Mouse (Mus musculus) c-Kit-negative CD71-positive TER-119-positive erythroid progenitor cells, embryonic 14.5 days (primary cell): ENCODE data around the gene Ezh1.
"Not testable (repeated sequence)": the region's sequence is repeated elsewhere in the genome, so short reads cannot be mapped to it uniquely, and the experiment has no call there.

Experiments
- DNase-seq: peaks from one replicate; pipeline ENCODE4 v3.0.0-alpha.2; 2013; ENCODE audit warnings: low read depth, low spot score

Gene Ezh1

DNA sequence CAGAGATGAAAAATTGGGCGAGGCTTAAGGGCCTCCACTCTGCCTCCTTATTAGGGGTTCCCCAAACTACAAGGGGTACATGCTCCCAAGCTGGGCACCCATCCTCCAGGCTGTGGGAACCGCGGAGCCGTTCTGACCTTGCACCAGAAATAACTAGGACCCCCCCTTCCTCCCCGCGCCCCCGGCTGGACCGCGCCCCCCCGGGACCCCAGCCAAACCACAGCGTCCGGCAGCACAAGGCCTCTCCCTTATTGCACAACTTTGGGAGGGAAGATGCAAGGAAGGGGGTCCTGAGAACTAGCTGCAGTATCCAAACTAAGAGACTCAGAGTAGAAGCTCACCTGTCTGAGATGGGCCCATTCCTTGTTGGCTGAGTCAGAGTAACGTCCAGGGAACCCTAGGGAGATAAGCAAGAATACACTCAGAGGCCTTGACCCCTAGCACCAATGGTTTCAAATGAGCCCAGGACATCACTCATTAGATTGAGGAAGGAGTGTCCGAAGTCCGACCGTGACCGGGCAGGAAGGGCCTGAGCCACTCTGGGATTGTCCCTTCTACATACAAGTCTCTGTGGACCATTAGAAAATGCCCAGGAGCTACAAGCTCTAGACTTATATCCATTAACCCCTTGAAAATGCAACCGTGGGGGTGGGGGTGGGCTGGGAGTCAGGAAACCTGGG, 57.8 kb downstream of the Ezh1 start:
- DNase-seq: no peak

DNA sequence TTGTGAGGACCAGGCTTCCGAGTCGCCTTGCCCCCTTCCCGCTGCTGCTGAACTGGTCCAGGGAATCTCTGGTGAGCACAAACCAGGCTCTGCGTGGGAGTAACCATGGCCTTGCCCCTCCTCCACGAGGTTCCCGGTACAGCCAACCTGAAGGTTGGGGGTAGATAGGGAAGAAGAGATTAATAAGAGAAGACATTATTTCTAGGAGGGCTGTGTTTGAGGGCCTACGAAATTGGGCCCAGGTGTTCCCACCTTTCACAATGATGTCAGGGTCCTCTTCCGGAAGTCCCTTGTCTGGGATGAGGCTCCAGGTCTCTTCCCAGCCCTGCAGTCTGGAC, 58.3 kb downstream of the Ezh1 start:
- no peak for DNase-seq

DNA sequence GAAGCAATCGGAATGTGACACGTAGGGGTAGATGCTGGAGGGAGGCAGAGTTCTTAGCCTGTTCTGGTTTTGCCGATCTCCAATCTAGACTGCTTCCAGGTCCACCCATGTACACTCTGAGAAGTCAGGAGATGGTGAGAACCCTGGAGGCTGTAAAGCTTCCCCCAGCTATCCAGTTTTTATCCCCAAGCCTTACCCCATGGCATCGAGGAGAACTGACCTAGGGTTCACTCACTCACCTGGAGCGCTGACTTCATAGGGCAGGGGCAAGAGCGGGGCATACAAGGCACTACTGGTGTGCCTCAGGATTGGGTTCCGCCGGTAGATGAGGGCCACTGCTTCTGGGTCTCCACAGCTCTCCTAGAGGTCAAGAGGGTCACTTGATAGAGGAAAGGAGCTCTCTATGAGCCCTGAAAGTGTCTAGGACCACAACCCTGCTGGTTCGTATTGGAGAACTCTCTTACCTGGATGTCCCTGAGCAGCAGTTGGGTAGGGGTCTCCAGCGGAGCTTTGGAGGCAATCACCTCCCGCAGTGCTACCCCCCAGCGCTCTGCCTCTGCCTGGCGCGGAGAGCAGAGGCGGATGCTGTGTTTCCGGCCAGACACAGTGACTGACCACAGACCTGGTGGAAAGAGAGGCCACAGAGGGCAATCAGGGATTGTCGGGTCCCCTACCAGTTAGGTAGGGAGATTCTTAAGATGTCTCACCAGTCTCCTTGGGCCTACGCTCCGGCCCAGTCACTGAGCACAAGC, 58.9 kb downstream of the Ezh1 start:
- DNase-seq: no peak

DNA sequence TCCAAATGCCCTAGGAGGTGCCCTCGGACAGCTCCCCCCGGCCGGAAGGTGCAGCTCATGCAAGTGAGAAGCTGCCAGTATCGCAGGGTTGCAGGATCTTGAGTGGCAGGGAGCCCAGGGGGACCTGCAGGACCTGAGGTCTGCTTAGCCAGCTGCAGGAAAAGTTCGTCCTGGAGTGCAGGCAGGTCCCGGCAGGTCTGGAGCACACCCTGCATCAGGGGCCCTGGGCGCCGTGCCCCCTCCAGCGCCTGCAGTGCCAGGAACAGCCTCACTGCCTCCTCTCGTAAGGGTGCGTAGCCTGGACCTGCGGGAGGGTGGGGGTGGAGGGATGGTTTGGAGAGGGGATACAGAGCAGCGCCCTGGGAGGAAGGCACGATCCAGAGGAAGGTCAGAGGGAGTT, 59.9 kb downstream of the Ezh1 start:
- no peak for DNase-seq

DNA sequence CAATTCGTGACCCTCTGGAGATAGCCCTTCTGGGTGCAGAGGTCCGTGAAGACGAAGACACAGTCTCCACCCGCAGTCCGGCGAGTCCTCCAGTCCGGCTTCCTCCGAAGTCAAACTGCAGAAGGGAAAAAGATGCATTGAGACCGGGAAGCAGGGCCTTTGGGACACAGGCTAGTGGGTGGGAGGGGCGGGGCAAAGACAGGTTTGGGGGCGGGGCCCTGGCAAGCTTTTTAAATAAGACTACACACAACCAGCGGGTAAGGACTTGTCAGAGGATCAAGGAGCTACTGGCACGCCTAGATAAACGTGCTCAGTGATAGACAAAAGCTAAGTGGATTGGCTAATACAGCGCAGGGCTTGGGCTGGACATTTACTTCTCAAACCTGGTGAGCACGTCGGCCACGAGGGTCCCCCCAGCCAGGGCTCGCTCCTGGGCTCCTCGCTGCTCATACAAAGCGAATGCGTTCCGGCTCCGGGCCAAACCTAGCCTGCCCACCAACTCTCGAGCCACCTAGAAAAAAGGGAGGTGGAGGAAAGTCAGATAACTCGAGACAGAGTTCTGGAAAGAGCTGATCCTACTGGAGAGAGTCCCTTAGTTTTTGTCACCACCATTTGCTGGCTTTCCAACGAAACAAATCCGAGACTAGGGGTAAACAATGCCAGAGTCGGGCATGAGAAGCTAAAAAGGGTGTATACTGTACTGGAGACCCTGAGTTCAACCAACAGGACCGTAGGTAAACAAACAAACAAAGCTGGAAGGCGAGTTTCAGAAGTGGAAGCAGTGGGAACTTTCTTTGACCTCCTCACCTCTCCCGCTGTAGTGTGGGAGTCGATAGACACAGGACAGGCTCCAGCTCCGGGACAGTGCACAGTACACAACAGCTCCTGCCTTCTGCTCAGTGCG, 61.3 kb downstream of the Ezh1 start:
- DNase-seq: no peak

DNA sequence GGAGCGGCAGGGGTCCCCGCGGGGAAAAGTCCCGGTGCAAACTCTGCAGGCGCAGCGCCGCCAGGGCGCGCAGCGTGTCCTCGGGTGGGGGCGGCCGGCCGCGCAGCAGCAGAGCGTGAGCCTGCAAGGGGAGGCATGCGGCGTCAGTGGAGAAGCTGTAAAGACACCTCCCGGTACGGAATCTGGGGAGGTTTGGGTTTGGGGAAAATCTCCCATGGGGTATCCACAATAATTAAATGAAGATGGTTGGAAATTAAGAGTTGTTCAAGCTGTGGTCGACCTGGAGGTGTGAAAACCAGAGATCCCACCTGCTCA, 62.0 kb downstream of the Ezh1 start:
- DNase-seq: no peak

DNA sequence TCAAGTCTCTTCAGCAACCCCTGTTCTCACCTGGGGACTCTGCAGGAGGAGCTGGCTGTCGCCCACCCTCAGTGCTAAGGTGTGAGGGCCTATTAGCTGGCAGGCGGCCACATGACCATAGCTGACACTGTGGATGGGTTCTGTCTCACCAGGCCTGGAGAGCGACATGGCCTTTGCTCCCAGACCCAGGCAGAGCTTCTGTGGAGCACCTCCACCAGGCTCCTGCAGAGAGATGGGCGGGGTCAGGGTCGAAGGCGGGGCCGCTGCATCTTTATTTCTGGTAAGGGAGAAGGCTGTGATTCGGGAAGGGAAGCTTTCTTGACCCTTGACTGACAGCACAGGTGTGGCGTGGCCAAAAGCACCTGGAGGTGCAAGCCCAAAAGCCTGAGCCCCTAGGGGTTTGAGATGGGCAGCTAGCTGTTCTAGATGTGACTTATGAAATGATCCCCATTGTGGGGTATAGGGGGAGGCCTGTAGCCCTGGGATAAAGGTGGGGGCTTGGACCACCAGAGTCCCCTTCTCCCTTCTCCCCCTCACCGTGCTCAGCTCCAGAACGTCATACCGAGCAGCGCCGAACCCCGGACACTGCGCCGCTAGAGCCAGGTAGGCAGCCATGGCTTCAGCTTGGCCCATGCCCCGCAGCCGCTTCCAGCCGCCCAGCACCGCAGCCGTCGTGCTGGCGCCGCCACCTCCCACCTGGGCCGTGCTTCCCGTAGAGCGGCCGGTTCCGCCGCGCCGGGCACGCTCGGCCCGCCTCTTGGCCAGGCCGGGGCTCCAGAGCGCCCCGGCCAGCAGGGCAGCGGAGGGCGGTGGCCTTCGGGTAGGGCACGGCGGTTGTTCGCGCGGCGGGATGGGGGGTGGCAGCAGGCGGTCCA, 62.5 kb downstream of the Ezh1 start:
- no peak for DNase-seq

DNA sequence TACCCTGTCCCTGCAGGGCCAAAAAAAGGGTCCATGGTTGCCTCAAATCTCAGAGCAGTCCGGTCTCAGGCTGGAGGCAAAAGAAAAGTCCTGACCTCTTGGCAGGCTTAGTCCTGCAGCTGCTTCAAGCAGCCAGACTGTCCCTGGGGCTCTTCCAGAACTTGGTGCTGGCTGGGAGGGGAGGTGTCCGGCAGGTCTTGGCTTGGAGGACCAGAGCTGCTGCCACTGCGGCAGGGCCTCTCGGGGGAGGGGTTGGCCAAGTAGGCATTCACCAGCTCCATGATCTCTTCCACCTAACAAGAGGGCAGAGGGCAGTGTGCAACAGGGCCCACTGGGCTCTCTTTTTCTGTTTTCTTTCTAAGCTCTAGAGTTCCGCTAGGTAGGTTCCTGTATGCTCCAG, 63.5 kb downstream of the Ezh1 start:
- DNase-seq: no peak

DNA sequence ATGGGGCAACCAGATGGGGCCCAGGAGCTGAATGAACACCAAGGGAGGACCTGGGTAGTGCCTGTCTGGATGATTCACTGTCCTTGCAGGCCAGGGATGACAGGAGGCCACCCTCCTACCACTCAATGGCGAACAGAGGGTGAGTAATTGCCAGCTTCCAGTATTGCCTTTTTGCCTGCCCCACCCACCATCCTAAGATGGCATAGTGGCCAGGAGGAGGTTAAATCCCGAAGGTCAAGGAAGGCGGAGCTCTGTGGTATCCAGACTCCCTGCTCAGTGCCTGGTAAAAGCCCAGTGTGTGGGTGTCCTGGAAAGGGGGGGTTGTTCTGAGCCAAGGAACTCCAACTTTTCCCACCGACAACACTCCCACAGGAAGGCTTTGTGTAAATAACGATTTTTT, 64.0 kb downstream of the Ezh1 start:
- no peak for DNase-seq

DNA sequence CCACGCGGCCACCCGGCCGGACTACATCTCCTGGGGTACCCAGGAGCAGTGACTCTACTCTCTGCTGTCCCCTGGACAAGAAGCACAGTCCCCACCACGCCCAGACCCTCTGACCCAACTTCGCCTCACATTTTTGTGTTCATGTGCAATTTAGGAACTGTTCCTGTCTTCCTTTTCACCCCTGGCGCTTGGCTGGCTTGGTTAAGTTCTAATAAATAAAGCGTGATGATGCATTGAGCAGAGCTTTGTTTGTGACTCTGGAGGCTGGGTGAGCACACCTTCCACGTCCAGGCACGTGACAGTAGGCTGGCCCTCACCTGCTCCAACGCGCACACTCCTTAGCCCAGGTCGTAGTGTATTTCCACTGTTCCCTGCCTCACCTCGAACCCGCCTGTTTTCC, 64.7 kb downstream of the Ezh1 start:
- no peak for DNase-seq

DNA sequence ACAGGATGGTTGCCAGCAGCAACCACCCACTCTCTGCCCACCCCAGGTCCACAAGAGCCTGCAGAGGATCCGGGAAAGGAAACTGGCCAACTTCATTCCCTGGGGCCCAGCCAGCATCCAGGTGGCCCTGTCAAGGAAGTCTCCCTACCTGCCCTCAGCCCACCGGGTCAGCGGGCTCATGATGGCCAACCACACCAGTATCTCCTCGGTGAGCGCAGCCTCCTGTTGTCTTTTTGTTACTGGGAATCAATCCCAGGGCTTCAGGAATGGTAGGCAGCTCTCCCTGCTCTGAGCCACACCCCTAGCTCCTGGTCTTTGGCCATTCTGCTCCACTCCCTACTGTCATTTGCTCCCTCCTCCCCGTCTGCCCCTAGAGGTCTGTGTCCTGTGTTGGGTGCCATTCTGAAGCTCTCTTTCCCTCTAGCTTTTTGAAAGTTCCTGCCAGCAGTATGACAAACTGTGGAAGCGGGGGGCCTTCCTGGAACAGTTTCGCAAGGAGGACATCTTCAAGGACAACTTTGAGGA, 65.2 kb downstream of the Ezh1 start:
- DNase-seq: not testable (repeated sequence)

DNA sequence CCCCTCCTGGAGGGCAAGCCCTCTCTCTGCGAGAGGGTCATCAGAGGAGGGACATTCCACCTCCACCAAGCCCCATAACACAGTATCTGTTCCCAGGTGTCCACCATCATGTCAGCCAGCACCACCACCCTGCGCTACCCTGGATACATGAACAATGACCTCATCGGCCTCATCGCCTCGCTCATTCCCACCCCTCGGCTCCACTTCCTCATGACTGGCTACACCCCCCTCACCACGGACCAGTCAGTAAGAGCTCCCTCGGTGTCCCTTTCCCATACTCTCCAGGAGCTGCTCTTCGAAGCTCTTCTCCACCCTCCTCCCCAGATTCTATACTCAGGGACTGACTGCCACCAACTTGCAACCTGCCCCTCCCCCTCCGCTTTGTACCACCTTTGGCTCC, 66.1 kb downstream of the Ezh1 start:
- not testable (repeated sequence) for DNase-seq

DNA sequence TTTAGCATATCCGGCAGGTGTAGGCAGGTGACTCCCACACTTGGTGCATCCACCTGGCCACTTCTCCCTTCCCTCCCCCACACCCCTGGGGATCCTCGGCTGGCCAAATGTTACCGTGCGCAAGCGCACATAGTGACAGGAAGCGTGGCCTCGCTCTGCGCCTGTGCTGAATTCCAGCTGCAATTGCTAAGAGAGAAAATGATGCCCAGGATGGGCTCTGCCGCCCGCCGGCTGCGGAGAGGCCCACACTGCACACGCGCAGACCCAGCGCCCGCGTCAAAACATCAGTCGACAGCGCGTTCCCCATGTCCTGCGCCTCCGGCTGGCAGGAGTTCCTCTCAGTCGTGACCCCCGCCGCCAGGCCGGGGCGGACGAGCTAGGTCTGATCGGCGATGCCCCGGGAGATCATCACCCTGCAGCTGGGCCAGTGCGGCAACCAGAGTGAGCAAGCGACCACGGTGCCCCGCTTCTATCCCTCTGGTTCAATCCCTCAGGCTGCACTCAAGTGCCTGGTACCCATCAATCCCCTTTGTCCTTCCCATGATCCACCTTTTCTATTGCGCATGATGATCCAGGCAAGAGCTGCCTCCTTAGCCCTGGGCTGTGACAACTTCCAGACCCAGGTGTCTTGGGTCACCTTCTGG, 70.4 kb downstream of the Ezh1 start, which contains the start of gene Tubg2:
Gene Tubg2, plus strand, starts transcription at position 180 of the 644 bp plus-strand sequence.
- no peak for DNase-seq

DNA sequence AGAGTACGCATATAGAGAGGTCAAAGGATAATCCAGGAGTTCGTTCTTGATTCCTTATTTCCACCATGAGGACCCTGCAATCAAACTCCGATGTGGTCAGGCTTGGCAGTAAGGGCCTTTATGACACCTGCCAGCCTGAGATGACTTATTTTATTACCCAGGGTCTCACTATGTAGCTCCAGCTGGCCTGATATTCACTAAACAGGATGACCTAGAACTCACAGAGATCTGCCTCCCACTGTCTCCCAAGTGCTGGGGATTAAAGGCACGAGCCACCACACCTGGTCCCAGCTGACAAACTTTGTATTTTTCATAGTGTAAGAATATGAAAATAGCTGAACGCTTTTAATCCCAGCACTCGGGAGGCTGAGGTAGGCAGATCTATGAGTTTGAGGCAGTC, 71.1 kb downstream of the Ezh1 start:
- no peak for DNase-seq

DNA sequence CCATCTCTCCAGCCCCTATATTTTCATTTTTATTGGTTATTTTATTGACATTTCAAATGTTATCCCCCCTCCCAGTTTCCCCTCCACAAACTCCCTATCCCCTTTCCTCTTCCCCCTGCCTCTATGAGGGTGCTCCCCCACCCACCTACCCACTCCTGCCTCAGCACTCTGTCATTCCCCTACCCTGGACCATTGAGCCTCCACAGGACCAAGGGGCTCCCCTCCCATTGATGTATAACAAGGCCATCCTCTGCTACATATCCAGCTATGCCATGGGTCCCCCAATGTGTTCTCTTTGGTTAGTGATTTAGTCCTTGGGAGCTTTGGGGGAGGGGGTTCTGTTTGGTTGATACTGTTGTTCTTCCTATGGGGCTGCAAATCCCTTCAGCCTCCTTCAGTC, 71.6 kb downstream of the Ezh1 start:
- no peak for DNase-seq

DNA sequence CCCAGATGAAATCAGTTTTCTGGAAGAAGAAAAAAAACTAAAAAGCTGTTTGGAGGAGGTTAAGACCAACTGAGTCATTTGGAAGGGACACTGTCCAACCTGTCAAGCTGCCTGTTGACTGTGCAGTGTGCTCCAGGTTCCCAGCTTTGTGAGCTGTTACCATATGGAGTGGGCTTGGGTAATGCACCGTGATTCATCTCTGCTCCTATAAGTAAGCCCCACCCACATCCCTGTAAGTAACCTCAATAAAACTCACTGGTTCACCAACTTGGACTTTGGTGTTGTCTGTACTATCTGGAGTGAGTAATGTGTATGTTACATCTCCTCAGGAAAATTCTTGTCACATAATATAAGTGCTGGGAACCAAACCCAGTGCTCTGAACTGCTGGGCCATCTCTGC, 73.4 kb downstream of the Ezh1 start:
- DNase-seq: no peak

DNA sequence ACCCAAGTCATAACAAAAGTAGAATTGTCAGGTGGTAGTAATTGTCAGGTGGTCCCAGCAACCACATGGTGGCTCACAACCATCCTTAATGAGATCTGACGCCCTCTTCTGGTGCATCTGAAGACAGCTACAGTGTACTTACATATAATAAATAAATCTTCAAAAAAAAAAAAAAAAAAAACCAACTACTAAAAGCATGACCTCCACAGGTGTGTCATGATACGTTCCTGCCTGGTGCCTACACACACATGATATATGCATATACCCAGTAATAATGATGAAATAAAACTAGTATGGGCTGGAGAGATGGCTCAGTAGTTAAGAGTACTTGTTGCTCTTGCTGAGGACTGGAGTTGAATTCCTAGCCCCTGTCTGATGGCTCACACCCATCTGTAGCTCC, 75.2 kb downstream of the Ezh1 start:
- DNase-seq: no peak

DNA sequence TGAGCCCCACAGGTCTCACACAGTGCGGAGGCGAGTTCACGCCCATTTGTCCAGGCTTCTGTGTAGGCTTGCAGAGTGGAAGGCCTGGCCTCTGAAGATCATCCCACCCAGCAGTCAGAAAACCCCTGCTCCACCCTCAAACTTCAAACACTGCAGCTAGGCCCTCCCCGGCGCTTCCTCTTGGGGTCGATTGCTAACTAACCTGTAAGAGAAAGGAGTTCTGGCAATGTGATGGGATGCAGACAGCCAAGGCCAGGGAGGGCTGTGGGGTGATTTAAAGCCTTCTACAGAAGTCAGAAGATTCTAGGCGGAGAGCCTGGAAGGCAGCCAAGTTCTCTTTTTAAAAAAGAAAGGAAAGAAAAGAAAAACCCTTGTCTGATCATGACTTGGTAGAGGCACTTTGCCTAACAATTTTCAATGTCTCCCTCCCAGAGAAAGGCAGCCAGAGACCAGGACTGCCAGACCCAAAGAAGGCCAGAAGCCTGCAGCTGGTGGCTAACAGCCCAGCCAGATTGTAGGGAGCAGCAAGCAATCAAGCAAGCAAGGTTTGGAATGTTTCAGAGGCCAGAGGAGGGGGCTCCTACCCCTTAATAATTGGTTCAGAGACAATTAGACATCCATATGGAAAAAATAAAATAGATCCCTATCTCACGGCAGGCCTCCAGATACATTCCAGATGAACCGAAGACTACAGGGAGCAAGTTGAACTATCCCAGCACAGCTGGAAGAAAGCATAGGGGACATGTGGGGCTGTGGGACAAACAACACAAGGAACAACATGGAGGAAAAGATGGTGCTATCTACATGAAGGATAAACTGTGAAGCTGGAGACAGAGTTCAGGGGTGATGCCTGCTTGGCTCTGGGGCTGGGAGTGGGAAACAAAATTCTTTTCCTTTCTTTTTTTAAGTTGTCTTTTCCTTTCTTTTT, 76.8 kb downstream of the Ezh1 start:
- DNase-seq: no peak

DNA sequence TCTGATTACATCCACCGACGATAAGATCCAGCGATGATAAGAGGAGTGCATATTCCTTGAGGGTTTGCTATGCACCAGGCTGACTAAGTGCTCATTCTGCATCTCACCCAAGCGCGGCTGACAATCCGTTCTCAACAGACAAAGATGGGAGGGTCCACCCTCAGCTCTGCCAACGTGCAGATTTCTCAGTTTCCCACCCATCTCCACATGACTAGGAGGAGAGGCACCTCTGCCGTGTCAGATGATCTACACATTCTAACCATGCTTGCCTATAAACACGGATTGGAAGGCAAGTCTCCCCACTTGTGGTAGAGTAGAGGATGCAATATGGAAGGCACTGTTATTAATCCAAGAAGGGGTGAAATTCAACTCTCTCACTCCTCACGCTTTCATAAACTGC, 77.5 kb downstream of the Ezh1 start:
- no peak for DNase-seq

DNA sequence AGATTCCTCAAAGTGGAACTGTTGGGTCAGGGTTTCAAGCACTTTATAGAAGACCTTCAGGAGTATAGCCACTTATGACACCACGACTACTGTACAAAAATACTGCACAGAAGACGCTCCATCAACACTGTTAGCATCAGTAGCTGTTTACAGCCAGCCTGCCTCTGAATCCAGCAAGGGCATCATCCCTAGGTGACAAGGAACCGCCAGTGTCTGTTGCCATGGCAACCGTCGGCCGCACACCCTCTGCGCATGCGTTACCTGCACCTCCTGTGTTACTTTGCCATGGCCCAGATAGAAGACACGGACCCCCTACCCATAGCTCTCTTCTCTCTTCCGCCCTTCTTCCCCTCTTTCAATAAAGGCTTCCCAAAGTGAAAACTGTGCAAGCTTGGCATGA, 79.9 kb downstream of the Ezh1 start:
- DNase-seq: no peak
